ENCODE assay signal across 9 mouse cellular contexts in the genomic region with DNA sequence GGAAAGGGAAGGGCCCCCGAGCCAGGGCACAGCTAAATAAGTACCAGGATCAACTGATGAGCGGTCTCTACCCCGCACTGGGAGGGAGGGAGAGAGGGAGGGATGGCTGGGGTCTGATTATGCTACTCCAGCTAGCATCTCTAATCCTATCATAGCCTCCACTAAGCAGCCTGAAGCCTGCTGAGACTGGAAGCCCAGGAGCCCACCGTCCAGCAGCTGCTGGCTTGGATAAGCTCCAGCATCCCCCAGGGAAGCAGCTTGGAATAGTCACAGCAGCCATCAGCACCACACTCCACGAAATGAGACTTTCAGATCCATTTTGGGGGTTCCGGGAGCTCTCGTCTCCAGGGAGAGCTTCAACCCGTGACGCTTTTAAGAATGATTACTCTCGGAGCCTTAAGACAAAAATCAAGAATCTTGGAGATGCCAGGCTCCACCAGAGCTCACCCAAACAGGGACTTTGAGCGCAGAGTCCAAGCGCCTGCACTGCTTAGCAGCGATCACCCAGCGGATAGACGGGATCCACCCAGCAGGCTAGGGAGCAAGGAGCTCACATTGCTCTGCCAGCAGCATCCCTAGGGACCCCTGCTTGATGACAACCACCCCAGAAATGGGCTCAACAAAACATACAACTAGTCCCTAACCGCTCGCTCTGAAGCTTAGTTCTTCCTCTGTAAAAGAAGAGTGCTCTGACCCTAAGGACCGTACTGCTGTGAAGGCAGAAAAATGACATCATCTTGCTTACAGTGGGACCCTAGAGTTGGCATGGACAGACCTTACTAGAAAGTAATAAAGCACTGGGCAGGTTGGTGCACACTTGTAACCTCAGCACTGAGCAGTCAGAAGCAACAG.
DNase-seq lines count a peak whose midpoint lies in the region; ATAC-seq and TF ChIP-seq lines count a peak whose summit lies in the region.
"Had no signal": no experiment of that assay in that cellular context is flagged by ENCODE, and none has a peak within 500 bp of the region (broad histone marks: within the 10 kb centered on the region; RNA-seq: fewer than 3 reads in every experiment).

No protein-coding gene starts in this region.

- H3K4me2 ChIP-seq in forebrain, embryonic 15.5 days (replicated peaks), result peak overlapping the region; percentile 40
- H3K4me2 ChIP-seq in stomach, postnatal 0 days (replicated peaks; ENCODE audit: low read depth), result peak overlapping the region; percentile 37
- H3K4me2 ChIP-seq in liver, embryonic 12.5 days, result no peak overlapping the region

- H3K27ac ChIP-seq in layer of hippocampus, adult 2 months, result peak overlapping the region; percentile 55; the same call in 1 of the 2 replicates
- peak overlapping the region; percentile 71 for H3K27ac ChIP-seq in forebrain, embryonic 15.5 days (replicated peaks)
- H3K27ac ChIP-seq in stomach, postnatal 0 days (replicated peaks), result peak overlapping the region; percentile 70
- no peak overlapping the region for H3K27ac ChIP-seq in liver, embryonic 12.5 days
- H3K27ac ChIP-seq: macrophage had no signal

- no peaks in the 10 kb centered on the region for H3K36me3 ChIP-seq in forebrain, embryonic 15.5 days
- no peaks in the 10 kb centered on the region for H3K36me3 ChIP-seq in stomach, postnatal 0 days (ENCODE audit: control insufficient read depth, insufficient read depth, low read length)
- H3K36me3 ChIP-seq in liver, embryonic 12.5 days, result no peaks in the 10 kb centered on the region

- no peak for TF ChIP-seq EP300 in stomach, postnatal 0 days (optimal IDR thresholded peaks at IDR 0.05)

- H3K4me3 ChIP-seq in layer of hippocampus, adult 2 months, result peak overlapping the region; percentile 27
- H3K4me3 ChIP-seq in forebrain, embryonic 15.5 days, result peak overlapping the region; percentile 21
- H3K4me3 ChIP-seq in stomach, postnatal 0 days (ENCODE audit: low read depth, low read length), result no peak overlapping the region
- H3K4me3 ChIP-seq in liver, embryonic 12.5 days, result no peak overlapping the region

- peaks cover 57% of the 10 kb centered on the region for H3K4me1 ChIP-seq in forebrain, embryonic 15.5 days
- H3K4me1 ChIP-seq in stomach, postnatal 0 days (replicated peaks; ENCODE audit: control insufficient read depth, insufficient read depth), result no peaks in the 10 kb centered on the region; the same call in 1 of the 2 replicates
- no peaks in the 10 kb centered on the region for H3K4me1 ChIP-seq in liver, embryonic 12.5 days

- no peaks in the 10 kb centered on the region for H3K9me3 ChIP-seq in forebrain, embryonic 15.5 days
- H3K9me3 ChIP-seq in stomach, postnatal 0 days (ENCODE audit: control insufficient read depth, low read length), result no peaks in the 10 kb centered on the region
- H3K9me3 ChIP-seq in liver, embryonic 12.5 days (replicated peaks), result no peaks in the 10 kb centered on the region

- no peak for TF ChIP-seq CTCF in layer of hippocampus, adult 2 months (conservative IDR thresholded peaks at IDR 0.05)
- no peak for TF ChIP-seq CTCF in stomach, postnatal 0 days (IDR thresholded peaks at IDR 0.05; ENCODE audit: low read depth)

- no peaks in the 10 kb centered on the region for H3K27me3 ChIP-seq in forebrain, embryonic 15.5 days
- no peaks in the 10 kb centered on the region for H3K27me3 ChIP-seq in stomach, postnatal 0 days (ENCODE audit: control insufficient read depth, insufficient read depth, low read length)
- H3K27me3 ChIP-seq in liver, embryonic 12.5 days (replicated peaks), result no peaks in the 10 kb centered on the region

- intact Hi-C loops in heart, postnatal 25 days (cut with DNase I), result no loop called here

- peak; percentile 83 for ATAC-seq in forebrain, embryonic 15.5 days (replicated peaks)
- ATAC-seq in stomach, postnatal 0 days (ENCODE audit: low FRiP score, low TSS enrichment), result peak; percentile 56; the same call in 1 of the 2 replicates
- no peak for ATAC-seq in liver, embryonic 12.5 days

- peak overlapping the region; percentile 30; the same call in 1 of the 2 replicates for H3K9ac ChIP-seq in forebrain, embryonic 15.5 days (replicated peaks)
- no peak overlapping the region for H3K9ac ChIP-seq in stomach, postnatal 0 days (ENCODE audit: low read length)
- no peak overlapping the region for H3K9ac ChIP-seq in liver, embryonic 12.5 days

- no peak for DNase-seq in layer of hippocampus, adult 2 months (ENCODE audit: low spot score in 2 of 2)
- DNase-seq in layer of hippocampus, postnatal 36 days, result no peak
- DNase-seq in heart, postnatal 25 days (ENCODE audit: low spot score), result peak; percentile 33
- DNase-seq in lung, postnatal 36 days, result peak; percentile 5
- no peak for DNase-seq in stomach, postnatal 0 days (ENCODE audit: low spot score)
- DNase-seq in natural killer cell, adult 2 months (ENCODE audit: low spot score in 2 of 2), result no peak

- 16% methylated on average over 18 of the region's 18 CpGs for WGBS in forebrain, embryonic 15.5 days
- 48% methylated on average over 18 of the region's 18 CpGs for WGBS in stomach, postnatal 0 days
- WGBS in liver, embryonic 12.5 days (ENCODE audit: insufficient replicate concordance), result 68% methylated on average over 16 of the region's 18 CpGs

Comparison
In these comparisons a context has a peak if more than half of its experiments do, and no peak if none do; other contexts are left out.
1. DNase-seq: peak in heart, postnatal 25 days (single experiment) and lung, postnatal 36 days (single experiment); none in layer of hippocampus, adult 2 months (0 of 2), layer of hippocampus, postnatal 36 days (0 of 2), stomach, postnatal 0 days (single experiment) and natural killer cell, adult 2 months (0 of 2).
2. H3K4me3 ChIP-seq: peak in layer of hippocampus, adult 2 months (single experiment) and forebrain, embryonic 15.5 days (single experiment); none in stomach, postnatal 0 days (single experiment) and liver, embryonic 12.5 days (single experiment).